Mouse (Mus musculus) midbrain, embryonic 10.5 days (tissue): Measurements from ENCODE around the gene Nxnl1. TPM values are rescaled to one million over a fixed set of nuclear protein-coding genes. Genes with fewer than 3 reads are reported as not detected.

ENCODE experiments used
- DNase-seq: peaks from one replicate; pipeline ENCODE4 v3.0.0-alpha.2; 2017; ENCODE audit warnings: low spot score
- H3K27ac ChIP-seq: fragments of 300-500 bp; sonication (generic); replicated peaks from 2 replicates; pipeline ENCODE4 v1.5.1; 2016; ENCODE audit warnings: mild to moderate bottlenecking
- H3K27me3 ChIP-seq: fragments of 300-500 bp; sonication (generic); 2 replicates; pipeline ENCODE4 v1.6.1; 2016; ENCODE audit warnings: low read depth, mild to moderate bottlenecking; ENCODE audit not compliant: poor library complexity, severe bottlenecking
- H3K36me3 ChIP-seq: fragments of 300-500 bp; sonication (generic); 2 replicates; pipeline ENCODE4 v1.6.1; 2016; ENCODE audit warnings: mild to moderate bottlenecking, moderate library complexity
- H3K4me1 ChIP-seq: fragments of 300-500 bp; sonication (generic); 2 replicates; pipeline ENCODE4 v1.6.1; 2016
- H3K4me3 ChIP-seq: fragments of 300-500 bp; sonication (generic); 2 replicates; pipeline ENCODE4 v1.5.1; 2016; ENCODE audit warnings: mild to moderate bottlenecking, moderate library complexity
- H3K9me3 ChIP-seq: fragments of 300-500 bp; sonication (generic); replicated peaks from 2 replicates; pipeline ENCODE4 v1.6.1; 2016; ENCODE audit warnings: mild to moderate bottlenecking
- WGBS: fragments of 180-500 bp; shearing (Covaris S2); methylation state at CpG from one replicate; pipeline ENCODE4 v1.1.7; 2016; 5-methylcytosine and 5-hydroxymethylcytosine counted together
- polyA plus RNA-seq: library from polyadenylated mRNA; unstranded; fragments of >200 nt; fragmentation: Nextera tagmentation; extraction: Ambion mirVana; gene quantifications from 2 replicates; pipeline ENCODE4 v1.2.1, GENCODE M21; 2016

The Nxnl1 gene
- polyA plus RNA-seq, 1 experiment from 2014 or later: not detected

DNA sequence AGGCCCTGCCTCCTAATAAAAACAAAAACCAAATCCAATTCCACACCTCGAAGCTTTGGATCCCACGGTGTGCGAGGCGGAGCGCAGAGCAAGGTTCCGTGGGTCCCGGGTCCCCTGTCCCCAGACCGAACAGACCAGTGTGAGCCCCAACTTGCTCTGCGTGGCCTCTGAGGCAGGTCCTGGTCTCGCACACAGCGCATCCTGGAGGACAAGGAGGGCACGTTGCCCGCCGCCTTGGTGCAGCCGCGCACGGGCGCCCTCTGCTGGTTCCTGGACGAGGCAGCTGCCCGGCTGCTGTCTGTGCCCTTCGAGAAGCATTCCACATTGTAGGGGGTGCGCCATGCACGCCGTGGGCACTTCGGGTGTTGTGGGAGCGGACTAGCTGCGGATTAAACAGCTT is 29.5 kb upstream of the Nxnl1 start:
- Histone ChIP-seq H3K36me3 (peaks cover 33% of the 10 kb centered on the region), H3K27ac (0 out of 2 replicates have a peak overlapping the region, but pooled peaks have one; percentile 9), H3K4me3 (peak overlapping the region; percentile 18; the same call in 1 of the 2 replicates), H3K27me3 (peaks cover 23% of the 10 kb centered on the region), H3K9me3 (no peaks in the 10 kb centered on the region), H3K4me1 (peaks cover 43% of the 10 kb centered on the region)
- WGBS: 7% methylated on average over 27 of the region's 27 CpGs
- peak; percentile 87 for DNase-seq

DNA sequence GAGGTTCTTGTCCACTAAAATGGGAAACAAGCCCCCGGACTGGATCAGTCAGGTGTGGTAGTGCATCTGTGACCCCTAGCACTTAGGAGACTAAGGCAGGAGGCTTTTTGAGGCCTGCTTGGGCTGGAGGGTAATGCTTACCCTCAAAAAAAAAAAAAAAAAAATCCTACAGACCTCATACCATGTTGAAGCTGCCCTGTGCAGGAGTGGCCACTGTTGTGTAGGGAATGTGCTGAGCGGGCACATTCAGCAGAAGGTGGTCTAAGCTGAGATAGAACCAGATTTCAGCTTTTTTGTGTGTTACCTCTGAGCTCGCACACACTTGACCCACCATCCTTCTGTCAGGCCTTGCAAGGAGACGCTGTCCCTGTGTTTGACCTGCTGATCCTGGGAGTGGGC is 27.9 kb upstream of the Nxnl1 start:
- Histone ChIP-seq H3K4me1 (peaks cover 45% of the 10 kb centered on the region), H3K9me3 (no peaks in the 10 kb centered on the region), H3K36me3 (peaks cover 23% of the 10 kb centered on the region), H3K4me3 (0 out of 2 replicates have a peak overlapping the region, but pooled peaks have one; percentile 1), H3K27ac (no peak overlapping the region), H3K27me3 (peaks cover 17% of the 10 kb centered on the region)
- 94% methylated on average over 4 of the region's 4 CpGs for WGBS
- no peak for DNase-seq

DNA sequence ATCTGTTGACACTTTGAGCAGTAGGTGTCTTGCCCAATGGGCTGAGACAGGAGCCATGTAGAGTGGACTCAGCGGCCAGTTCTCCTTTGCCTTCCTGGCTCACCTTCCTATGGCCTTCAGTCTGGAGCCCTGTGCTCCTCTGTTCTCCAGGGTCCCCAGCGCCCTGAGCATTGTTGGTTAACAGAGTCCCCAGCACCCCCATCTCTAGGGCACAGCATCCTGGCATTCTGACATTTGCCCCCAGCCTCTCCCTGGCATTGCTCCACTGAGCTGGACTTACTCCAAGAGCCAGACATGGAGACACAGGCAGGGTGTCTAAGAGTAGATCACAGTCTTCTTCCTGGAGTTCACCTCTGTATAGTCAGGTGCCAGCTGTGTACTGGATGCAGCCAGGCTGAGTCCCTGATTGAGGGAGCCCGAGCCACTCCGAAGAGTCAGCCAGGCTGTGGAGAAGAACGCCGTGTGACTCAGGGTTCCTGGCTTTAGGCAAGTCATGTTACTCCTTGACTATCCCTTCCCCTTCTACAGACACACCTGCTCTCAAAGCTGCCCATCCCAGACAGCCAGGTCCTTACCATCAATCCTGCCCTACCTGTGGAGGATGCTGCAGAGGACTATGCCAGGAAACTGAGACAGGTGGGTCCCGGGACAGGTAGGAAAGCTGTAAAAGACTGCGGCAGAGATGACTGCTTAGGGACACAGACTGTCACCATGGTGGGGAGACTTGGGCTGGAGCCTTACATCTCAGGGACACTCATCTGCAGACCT is 27.3 kb upstream of the Nxnl1 start:
- Histone ChIP-seq H3K4me3 (peak overlapping the region; percentile 83; the same call in 1 of the 2 replicates), H3K4me1 (peaks cover 45% of the 10 kb centered on the region), H3K27ac (no peak overlapping the region), H3K36me3 (peaks cover 18% of the 10 kb centered on the region), H3K9me3 (no peaks in the 10 kb centered on the region), H3K27me3 (peaks cover 12% of the 10 kb centered on the region)
- no peak for DNase-seq
- WGBS: 91% methylated on average over 8 of the region's 8 CpGs

DNA sequence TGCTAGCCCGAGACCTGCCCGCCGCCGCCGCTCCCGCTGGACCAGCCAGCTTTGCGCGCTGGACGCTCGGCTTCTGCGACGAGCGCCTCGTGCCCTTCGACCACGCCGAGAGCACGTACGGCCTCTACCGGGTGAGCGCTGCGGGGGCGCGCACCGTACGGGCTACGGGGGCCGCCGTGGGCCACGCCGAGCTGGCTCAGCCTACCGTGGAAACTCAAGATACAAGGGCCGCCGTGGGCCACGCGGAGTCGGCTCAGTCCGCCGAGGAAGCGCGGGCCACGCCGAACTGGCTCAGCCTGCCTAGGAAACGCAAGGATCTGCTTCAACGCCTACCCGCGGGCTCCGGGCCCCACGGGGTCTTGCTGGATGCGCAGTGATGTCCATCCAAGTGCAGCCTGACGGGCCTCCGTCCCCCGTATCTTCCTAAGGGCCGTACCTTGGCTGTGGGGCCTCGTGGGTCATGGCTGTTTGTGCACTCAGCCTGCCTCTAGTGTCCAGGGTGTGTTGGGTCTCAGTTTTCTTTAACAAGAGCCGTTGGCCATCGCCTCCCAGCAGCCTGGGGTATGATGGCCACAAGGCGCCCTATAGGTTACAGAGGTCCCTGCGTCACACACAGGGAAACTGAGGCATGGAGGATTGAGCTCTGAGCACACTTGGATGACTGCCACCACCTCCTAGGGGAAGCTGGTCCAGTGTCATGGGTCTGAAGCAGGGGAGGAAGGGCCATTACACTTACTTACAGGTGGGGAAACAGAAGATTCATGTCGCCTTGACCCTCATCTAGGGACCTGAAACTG is 26.2 kb upstream of the Nxnl1 start:
- peaks cover 18% of the 10 kb centered on the region for H3K36me3 ChIP-seq
- no peaks in the 10 kb centered on the region for H3K9me3 ChIP-seq
- peak overlapping the region; percentile 97 for H3K27ac ChIP-seq
- no peak for DNase-seq
- peak overlapping the region; percentile 83 for H3K4me3 ChIP-seq
- 6% methylated on average over 60 of the region's 60 CpGs for WGBS
- peaks cover 12% of the 10 kb centered on the region for H3K27me3 ChIP-seq
- H3K4me1 ChIP-seq: peaks cover 45% of the 10 kb centered on the region

DNA sequence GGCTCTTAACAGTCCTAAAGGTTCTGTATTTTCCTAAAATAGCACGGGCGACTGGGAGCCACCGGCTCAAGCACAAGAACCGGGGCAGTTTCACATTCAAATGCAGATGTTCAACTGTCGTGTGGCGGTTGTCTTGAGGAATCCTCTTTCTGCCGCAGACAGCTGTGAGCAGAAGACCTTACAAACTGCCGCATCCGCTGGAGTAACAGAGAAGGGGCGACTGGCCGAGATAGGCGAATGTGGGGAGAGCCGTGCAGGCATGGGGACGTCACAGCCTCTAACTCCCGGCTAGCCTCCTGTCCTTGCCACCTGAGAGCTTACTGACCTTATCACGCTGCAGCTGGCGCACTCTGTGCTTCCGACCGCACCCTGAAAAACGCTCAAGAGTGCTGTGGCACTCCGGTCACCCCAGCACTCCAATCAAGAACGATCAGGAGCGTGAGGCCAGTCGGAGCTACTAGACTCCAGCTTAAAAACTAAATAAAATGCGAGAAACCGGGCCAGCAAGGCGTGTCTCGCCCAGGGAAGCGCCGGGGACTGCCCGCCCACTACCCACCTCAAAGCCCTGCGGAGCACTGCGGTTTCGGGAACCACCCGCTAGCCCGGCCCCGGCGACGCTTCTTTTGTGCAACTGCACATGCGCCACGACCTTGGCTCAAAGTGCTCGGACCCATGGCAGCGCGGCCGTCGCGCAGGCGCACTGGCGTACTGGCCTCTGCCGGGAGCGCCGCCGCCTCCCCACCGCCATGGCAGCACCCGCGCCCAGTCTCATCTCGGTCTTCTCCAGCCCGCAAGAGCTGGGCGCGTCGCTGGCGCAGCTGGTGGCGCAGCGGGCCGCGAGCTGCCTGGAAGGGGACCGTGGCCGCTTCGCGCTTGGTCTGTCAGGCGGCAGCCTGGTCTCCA is 25.3 kb upstream of the Nxnl1 start, which contains the start of gene Pgls:
Pgls (plus strand) TSS at position 706 of the 903 bp plus-strand sequence.
- Histone ChIP-seq H3K4me1 (peaks cover 45% of the 10 kb centered on the region), H3K27ac (peak within 1 kb of the TSS; percentile 97), H3K27me3 (peaks cover 12% of the 10 kb centered on the region), H3K36me3 (peaks cover 21% of the 10 kb centered on the region), H3K4me3 (peak within 1 kb of the TSS; percentile 83), H3K9me3 (no peaks in the 10 kb centered on the region)
- WGBS: under 1% methylated on average over 71 of the region's 71 CpGs
- DNase-seq: peak; percentile 97

DNA sequence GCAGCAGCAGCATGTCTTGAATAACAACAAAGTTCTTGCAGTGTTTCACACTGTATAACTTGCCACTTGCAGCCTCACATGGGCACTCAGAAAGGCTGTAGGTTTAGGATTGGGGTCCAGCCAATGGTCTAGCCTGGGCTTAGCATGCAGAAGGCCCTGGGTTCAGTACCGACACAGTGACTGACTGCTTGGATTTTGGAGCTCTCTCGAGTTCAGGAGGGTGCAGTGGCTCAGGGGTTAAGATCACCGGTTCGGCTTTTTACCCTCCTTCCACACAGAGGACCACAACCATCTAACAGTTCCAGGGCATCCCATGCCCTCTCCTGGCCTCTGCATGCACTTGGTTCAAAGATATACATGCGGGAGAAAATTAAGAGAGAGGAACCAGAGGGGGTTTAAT is 24.6 kb upstream of the Nxnl1 start:
- DNase-seq: no peak
- Histone ChIP-seq H3K36me3 (peaks cover 25% of the 10 kb centered on the region), H3K4me1 (peaks cover 42% of the 10 kb centered on the region), H3K4me3 (peak overlapping the region; percentile 83), H3K27ac (peak overlapping the region; percentile 97), H3K27me3 (peaks cover 12% of the 10 kb centered on the region), H3K9me3 (no peaks in the 10 kb centered on the region)
- 34% methylated on average over 5 of the region's 5 CpGs for WGBS

DNA sequence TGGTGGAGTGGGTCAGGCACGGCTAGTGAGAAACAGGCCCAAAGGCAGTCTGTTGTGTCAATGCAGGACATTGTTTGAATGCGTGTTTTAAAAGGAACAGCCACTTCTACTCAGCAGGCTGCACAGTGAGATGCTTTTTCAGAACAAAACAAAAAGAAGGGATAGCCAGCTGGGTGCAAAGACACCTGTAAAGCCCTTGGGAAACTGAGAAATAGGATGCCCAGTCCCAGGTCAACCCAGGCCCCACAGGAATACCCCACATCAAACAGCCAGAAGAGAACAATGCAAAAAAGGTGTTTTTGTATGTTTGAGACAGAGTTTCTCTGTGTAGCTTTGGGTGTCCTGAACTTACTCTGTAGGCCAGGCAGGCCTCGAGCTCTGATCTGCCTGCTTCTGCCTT is 22.4 kb upstream of the Nxnl1 start:
- no peaks in the 10 kb centered on the region for H3K9me3 ChIP-seq
- DNase-seq: no peak
- no peak overlapping the region for H3K27ac ChIP-seq
- peaks cover 24% of the 10 kb centered on the region for H3K4me1 ChIP-seq
- 72% methylated on average over 3 of the region's 3 CpGs for WGBS
- H3K36me3 ChIP-seq: peaks cover 33% of the 10 kb centered on the region
- H3K4me3 ChIP-seq: no peak overlapping the region
- H3K27me3 ChIP-seq: peaks cover 12% of the 10 kb centered on the region

DNA sequence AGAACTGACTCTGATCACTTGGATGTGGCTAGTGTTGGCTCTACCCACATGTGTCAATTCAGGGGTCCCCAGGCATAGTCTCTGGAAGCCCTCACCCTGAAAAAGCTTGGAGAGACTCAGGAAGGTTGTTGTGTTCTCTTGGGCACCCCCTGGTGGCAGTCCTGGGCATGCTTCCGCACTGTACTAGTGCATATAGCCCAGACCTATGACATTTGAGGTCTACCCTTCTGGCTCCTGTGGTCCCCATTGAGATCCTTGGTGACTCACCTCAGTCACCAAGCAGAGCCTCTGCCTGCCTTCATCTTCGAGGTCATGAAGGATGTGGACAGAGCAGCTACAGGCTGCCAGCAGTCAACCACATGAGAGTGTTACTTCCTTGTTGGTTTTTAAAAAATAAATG is 20.5 kb upstream of the Nxnl1 start:
- H3K27ac ChIP-seq: no peak overlapping the region
- 77% methylated on average over 2 of the region's 2 CpGs for WGBS
- no peaks in the 10 kb centered on the region for H3K9me3 ChIP-seq
- H3K27me3 ChIP-seq: peaks cover 12% of the 10 kb centered on the region
- peaks cover 9% of the 10 kb centered on the region for H3K4me1 ChIP-seq
- H3K36me3 ChIP-seq: peaks cover 28% of the 10 kb centered on the region
- H3K4me3 ChIP-seq: no peak overlapping the region
- peak; percentile 49 for DNase-seq

DNA sequence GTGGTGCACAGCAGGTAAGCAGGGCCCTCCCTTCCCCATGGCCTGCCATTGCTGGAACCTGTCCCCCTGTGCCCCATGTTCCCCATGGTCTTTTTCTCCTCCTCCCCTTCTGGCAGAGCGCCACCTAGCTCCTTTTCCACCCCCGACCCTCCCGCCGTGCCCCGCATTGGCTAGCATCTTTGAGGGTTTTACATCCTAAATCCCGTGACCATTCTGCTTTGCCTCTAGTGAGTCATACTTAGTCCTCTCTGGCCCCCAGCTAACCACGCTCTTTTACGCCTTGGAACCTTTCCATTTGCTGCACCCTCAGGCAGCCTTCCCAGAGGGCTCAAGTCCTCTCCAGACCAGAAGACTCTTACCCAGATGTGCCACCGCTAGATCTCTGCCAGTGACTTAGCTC is 13.8 kb upstream of the Nxnl1 start:
- Histone ChIP-seq H3K36me3 (peaks cover 23% of the 10 kb centered on the region), H3K4me1 (peaks cover 5% of the 10 kb centered on the region; the same call in 1 of the 2 replicates), H3K4me3 (no peak overlapping the region), H3K9me3 (no peaks in the 10 kb centered on the region), H3K27me3 (peaks cover 25% of the 10 kb centered on the region), H3K27ac (no peak overlapping the region)
- DNase-seq: no peak
- WGBS: 26% methylated on average over 9 of the region's 9 CpGs

DNA sequence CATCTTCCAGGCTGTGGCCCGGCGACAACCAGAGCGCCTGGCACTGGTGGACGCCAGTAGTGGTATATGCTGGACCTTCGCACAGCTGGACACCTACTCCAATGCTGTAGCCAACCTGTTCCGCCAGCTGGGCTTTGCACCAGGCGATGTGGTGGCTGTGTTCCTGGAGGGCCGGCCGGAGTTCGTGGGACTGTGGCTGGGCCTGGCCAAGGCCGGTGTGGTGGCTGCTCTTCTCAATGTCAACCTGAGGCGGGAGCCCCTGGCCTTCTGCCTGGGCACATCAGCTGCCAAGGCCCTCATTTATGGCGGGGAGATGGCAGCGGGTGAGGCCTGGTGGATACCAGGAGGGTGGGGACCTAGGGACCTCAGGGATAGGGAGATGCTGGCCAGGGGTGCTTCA is 13.1 kb upstream of the Nxnl1 start:
- Histone ChIP-seq H3K27ac (no peak overlapping the region), H3K36me3 (peaks cover 16% of the 10 kb centered on the region), H3K9me3 (no peaks in the 10 kb centered on the region), H3K4me3 (no peak overlapping the region), H3K27me3 (peaks cover 25% of the 10 kb centered on the region), H3K4me1 (peaks cover 5% of the 10 kb centered on the region; the same call in 1 of the 2 replicates)
- WGBS: 87% methylated on average over 14 of the region's 14 CpGs
- no peak for DNase-seq

DNA sequence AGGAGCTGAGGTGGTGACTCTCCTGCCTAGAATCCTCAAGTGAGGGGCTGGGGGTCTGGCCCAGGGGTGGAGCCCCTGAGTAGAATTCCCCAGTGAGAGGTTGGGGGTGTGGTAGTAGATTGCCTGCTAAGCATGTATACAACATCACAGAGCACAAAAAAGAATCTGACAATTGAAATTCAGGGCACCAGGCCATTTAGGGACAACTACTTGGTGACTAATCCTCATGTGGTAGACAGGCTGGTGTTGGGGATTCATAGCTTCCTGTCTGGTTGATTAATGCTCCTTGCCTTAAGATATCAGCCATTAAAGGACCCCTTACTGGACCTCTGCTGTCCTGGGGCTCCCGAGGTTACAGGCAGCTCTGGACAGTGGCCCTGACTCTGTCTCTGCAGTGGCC is 12.6 kb upstream of the Nxnl1 start:
- no peaks in the 10 kb centered on the region for H3K9me3 ChIP-seq
- no peak for DNase-seq
- no peak overlapping the region for H3K4me3 ChIP-seq
- no peak overlapping the region for H3K27ac ChIP-seq
- peaks cover 11% of the 10 kb centered on the region for H3K36me3 ChIP-seq
- H3K4me1 ChIP-seq: peaks cover 5% of the 10 kb centered on the region; the same call in 1 of the 2 replicates
- WGBS: 80% methylated on average over 1 of the region's 1 CpGs
- peaks cover 25% of the 10 kb centered on the region for H3K27me3 ChIP-seq

DNA sequence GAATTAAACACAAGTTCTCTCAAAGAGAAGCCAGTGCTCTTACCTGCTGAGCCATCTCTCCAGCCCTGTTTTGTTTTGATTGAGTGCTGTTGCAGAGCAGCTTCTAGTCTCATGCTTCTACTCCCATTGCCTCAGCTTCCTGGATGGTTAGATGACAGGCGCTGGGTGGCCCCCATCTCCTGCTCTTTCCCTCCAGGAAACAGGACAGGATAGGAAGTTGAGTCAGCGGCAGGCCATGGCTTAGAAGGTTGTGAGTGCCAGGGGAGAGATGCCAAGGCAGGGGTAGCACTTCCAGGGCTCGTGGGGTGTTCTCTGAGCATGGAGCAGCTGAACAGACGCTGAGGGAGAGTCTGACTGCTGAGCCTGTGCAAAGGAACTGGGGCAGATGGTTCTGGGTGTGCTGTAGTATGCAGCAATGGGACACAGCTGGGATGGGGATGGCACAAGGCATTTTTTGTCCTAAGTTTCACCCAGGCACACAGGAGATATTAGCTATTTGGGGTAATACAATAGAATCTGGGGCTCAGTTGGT is 11.5 kb upstream of the Nxnl1 start:
- Histone ChIP-seq H3K27me3 (peaks cover 25% of the 10 kb centered on the region), H3K4me1 (peaks cover 5% of the 10 kb centered on the region), H3K36me3 (peaks cover 10% of the 10 kb centered on the region), H3K4me3 (no peak overlapping the region), H3K27ac (no peak overlapping the region), H3K9me3 (no peaks in the 10 kb centered on the region)
- no peak for DNase-seq
- 81% methylated on average over 4 of the region's 4 CpGs for WGBS
